Mouse (Mus musculus) yolk sac, embryonic 10.5 days (tissue): ENCODE measurements around the gene Obox1.
"Not testable (repeated sequence)": the region's sequence is repeated elsewhere in the genome, so short reads cannot be mapped to it uniquely, and the experiment has no call there.

Experiments used
- DNase-seq: peaks from one replicate; pipeline ENCODE4 v3.0.0-alpha.2; 2017; ENCODE audit warnings: low spot score

Obox1 gene

DNA sequence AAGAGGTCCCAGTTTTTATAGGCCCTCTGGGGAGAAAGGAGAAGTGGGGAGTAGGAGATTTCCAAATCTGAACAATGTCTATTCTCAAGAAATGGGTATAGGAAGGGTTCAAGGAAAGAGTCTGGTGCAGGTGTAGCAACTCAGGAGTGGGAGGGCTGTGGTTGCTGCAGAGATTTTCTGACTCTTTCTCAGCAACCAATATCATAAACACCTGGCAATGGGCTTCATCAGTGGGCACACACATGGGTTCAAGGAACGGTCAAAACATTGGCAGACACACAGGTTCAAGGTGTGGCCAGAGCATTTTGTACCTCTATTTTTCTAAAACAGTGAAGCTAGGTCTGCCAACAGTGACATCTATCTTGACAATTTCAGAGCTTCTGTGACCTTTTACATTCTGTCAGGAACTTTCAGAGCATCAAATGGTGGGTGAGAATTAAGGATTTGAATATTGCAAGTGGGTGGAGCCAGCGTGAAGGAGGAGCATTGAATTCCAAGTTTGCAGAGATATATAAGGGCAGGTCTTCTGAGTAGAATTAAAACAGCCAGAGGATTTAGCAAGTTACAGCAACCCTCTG, at the start of gene Obox1, which contains the start of gene Obox2:
Gene Obox1, plus strand, starts transcription at position 528 of the 578 bp plus-strand sequence.
Gene Obox2, plus strand, starts transcription at position 301 of the 578 bp plus-strand sequence.
- DNase-seq, result not testable (repeated sequence)

DNA sequence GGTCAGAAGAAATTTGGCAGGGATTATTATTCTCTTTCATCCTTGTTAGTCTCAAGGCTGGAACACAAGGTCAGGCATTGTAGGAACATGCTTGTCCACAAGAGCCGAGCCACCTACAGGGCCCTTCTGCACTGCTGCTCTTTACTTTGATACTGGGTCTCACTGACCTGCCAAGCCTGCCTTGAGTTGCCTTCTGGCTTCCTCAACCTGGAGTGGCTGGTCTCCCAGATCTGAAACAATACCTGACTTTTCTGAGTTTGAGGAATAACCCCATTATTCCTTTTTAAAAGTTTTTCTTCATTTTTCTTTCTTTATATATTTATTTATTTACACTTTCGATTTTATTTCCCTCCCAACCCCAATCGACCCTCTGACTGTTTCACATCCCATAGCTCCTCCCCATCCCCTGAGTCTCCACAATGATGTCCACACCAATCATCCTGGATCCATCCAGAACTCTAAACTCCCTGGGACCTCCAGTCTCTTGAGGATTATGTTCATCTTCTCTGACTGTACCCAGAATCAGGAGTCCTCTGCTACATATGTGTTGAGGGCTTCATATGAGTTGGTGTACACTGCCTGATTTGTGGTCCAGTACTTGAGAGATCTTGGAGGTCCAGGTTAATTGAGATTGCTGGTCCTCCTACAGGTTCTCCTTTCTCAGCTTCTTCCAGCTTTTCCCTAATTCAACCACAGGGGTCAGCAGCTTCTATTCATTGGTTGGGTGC, 10.6 kb downstream of the Obox1 start:
- DNase-seq, result not testable (repeated sequence)

DNA sequence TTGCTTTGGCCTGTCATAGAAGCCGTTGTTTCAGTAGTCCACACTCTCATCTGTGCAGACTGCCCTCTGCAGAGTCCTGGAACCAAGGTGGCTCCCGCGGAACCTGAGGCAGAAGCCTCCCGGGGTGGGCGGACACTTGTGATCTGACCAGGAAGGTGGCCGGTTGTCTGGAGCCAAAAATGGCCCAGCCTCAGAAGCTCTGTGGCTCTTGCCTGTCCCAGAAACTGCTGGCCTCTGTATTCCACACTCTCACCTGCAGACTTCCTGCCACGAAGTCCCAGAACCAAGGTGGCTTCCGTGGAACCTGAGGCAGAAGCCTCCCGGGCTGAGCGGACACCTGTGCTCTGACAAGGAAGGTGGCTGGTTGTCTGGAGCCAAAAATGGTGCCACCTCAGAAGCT, 18.1 kb downstream of the Obox1 start:
- DNase-seq, result not testable (repeated sequence)

DNA sequence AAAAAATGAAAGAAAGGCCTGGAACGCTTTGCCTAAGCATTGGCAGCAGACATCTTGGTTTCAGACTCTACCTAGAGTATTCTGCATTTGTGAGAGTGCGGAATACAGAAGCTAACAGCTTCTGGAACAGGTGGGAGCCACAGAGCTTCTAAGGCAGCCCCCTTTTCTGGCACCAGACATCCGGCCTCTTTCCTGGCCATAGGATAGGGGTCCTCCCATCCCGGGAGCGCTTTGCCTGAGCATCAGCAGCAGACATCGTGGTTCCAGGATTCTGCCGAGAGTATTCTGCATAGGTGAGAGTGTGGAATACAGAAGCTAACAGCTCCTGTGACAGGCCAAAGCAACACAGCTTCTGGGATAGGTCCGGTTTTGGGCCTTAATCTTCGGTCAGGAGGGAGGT, 29.3 kb downstream of the Obox1 start:
- DNase-seq, result not testable (repeated sequence)

DNA sequence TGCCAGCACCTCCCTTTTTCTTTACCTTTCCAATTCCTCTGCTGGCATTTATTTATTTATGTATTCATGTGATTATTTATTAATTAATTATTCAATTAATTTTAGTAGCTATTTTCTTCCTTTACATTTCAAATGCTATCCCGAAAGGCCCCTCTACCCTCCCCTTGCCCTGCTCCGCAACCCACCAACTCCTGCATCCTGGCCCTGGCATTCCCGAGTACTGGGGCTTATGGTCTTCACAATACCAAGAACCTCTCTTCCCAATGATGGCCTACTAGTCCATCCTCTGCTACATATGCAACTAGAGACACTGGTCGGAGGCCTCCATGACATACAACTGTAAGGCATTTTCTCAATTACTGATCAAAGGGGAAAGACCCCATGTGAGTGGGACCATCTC, 36.8 kb downstream of the Obox1 start:
- not testable (repeated sequence) for DNase-seq

DNA sequence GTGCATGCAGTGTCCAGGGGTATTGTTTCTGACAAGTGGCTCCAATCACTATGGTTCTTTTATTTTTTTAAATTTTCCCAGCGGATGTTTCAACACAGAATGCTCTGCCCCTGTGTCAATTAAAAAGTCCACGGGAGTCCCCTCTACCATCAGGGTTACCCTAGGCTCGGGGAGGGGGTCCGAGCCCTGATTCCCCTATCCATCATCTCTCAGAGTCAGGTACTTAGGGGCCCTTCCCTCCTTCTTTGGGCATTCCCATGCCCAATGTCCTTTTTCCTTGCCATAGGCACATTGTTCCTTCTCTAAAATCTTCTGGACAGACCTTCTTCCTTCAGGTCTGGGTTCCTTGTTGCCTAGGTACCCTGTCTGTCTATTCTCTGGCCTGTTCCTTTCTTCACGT, 120.7 kb downstream of the Obox1 start:
- DNase-seq, result not testable (repeated sequence)
